Mouse (Mus musculus) kidney, adult 2 months (tissue): ENCODE data around the gene Serpine2.

Experiments used
- CTCF ChIP-seq: fragments of 200-500 bp; conservative IDR thresholded peaks from 2 replicates; pipeline ENCODE4 v1.5.1; 2011; ENCODE audit warnings: low read depth, mild to moderate bottlenecking, control low read depth, low read length, moderate library complexity, mixed read lengths; ENCODE audit not compliant: insufficient read depth, insufficient read length
- POLR2A ChIP-seq: fragments of 200-500 bp; IDR thresholded peaks from one replicate; pipeline ENCODE4 v1.6.1; 2011; ENCODE audit warnings: low read depth, low read length, control low read depth

- TF ChIP-seq POLR2A (no peak), CTCF (no peak)
Measured at GRCm38 (mm10) chr1:79797084-79797483, 63.9 kb downstream of the Serpine2 start.
